Mouse (Mus musculus) cerebellum, adult 8-10 months (tissue): ENCODE data around the gene Adamts6.
A peak's percentile ranks its signal among the peaks of the same experiment; 100 is the strongest.

ENCODE experiments used
- DNase-seq: peaks from one replicate; pipeline ENCODE4 v3.0.0; 2022

Gene Adamts6

GRCm38 (mm10) chr13:104476285-104476956 is 188.8 kb downstream of the Adamts6 start:
- DNase-seq: no peak

DNA sequence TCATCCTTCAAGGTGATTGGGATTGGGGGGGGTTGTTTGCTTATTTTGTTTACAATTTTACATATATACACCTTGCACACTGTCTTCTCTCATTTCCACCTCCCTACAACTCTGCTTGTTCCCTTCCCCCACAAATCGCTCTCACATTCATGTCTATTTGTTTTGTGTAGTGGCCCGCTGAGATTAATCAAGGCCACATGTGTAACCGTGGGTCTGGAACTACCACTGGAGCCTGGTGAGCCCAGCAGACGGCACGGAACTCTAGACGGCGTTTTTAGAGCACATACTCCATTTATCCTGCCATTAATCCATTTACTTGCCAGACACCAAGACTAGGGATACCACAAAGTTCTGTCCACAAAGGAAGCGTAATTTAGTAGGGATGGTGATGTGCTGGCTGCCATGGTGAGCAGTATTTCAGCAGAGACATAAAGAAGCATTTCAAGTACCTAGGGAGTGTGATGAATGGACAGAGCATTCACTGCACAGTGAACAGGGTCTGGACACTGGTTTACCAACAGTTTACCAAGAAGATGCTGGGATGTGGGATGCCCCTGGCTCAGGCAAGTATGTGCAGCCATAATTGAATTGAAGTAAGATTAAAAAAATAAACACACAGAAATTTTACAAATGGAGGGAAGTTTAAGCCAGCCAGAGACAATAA is 194.9 kb downstream of the Adamts6 start:
- no peak for DNase-seq

DNA sequence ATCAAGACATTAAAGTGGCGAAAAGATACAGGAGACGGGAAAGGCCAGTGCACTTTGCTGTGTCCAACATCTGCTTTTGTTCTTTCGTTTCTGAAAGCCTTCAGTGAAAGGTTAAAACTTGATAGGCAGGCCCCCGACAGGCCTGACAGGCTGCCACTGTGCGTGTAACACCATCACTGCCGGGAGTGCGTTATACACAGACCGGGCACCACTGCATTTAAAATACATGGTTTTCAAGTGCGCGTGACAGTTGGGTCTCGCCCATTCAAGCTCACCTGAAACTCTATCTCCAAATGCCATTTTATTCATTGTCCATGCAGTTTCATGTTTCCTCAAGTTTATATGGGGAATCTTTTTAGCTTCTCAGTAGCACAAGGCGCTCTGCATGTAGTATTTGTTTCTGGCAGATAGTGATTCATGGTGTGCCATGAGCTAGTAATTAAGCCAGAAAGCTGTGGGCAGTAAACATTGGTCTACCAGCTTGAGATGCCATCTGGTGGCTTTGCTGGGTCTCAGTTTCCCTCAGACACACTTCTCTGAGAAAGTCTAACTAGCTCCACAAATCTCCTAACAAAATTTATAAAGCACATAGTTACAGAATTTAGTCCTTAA is 195.6 kb downstream of the Adamts6 start:
- DNase-seq: no peak

- no peak for DNase-seq
Observed at GRCm38 (mm10) chr13:104491046-104491811, 203.6 kb downstream of the Adamts6 start.

DNA sequence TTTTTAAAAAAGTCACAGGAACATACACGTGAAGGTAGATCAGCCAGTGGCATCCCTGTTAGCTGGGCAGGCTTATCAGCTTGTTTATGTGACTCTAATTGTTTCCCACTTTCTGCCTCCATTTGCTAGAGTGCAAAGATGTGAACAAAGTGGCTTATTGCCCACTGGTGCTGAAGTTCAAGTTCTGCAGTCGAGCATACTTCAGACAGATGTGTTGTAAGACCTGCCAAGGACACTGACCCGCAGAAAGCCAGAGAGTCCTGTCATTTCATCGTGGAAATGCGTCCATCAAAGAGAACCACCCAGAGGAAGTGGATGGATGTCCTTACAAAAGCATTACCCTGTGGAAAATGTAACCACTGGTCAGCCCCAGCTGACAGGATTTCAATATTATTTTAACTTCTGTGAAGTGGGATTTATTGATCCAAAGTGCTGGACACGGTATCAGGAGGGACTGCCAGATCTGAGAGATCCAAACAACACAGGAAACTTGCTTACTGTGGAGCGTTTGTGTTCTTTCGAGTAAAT is 205.9 kb downstream of the Adamts6 start:
- DNase-seq: no peak

- no peak for DNase-seq
Observed at GRCm38 (mm10) chr13:104494200-104494873, 206.7 kb downstream of the Adamts6 start.

DNA sequence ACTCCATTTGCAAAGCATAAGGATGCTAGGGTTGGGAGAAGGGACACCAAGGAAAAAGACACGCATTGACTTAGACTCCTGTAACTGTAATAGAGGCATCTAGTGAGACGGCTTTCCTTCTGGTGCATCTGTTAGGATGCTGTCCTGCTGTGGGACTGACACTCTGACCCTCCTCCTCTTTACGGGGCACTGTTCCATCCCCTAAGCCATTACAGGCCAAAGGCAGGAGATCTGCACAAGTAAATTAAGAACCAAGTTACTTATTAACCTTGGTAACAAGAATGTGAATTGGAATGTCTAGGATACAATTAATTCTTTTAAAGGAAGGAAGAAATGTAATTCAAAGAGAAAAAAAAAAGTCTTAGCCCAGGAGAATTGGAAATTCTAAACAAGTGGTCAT is 210.0 kb downstream of the Adamts6 start:
- DNase-seq: no peak

DNA sequence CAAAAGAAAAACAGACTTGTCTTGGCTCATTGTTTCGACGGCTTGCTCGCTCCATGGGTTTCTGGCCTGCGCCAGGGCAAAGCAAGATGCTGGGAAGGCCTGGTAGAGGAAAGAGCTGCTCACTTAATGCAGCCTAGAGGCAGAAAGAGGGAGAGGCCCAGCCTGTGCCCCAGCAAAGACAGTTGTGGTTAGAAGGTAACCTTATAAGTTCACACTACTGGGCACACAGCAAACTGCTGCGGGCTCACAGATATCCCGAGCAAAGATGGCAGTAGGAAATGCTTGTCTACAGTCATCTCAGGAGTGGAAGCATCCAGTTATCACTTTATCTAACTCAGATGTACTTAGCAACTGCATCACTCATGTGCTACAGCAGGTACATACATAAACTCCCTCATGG is 211.0 kb downstream of the Adamts6 start:
- no peak for DNase-seq

- DNase-seq: no peak
Observed at GRCm38 (mm10) chr13:104499116-104500040, 211.7 kb downstream of the Adamts6 start.

GRCm38 (mm10) chr13:104502406-104502805 is 214.8 kb downstream of the Adamts6 start:
- no peak for DNase-seq

DNA sequence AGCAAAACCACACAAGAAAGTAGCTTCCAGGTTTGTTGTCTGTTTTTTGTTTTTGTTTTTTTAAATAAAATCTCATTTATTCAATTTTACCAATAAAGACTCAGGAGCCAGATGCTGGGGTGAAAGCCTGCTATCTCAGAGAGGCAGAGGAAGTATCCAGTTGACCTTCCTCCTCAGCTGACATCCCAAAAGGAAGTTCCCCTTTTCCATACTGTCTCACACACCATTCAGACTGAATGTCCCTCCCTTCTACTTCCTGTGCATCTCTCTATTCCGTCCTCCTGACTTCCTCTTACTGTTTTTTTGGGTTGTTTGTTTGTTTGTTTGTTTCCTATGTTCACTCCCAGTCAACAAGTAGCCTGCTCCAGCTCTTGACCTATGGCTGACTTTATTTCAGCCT is 216.4 kb downstream of the Adamts6 start:
- no peak for DNase-seq

DNA sequence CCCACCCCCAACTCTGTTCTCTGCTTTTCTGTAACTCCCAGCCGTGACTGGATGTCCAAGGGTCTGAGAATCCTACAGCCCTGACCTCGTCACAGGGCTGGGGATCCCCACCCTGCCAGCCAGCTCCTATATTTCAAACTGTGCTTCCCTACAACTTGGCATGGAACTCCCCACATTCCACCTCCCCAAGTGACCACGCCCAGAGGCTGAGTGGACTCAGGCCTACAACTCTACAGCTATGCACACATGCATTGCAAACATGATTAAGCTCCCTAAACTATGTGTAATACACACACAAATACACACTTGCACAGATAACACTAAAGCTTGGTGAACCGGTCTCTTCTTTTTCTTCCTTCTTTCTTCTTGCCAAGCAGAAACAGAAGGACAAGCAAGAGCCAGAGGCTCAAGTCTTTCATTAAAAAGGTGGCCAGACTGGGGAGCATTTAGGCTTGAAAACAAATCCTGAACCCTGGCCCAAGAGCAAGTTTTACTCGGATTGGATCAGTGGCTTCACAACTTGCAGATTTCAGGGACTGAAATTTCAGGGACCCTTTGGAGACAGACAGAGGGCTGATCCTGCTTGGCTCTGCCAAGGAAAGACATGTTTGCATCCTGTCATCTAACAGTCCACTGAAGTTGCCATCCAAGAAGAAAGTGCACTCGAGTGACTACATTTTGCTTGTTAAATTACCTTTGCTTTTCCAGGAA is 218.7 kb downstream of the Adamts6 start:
- DNase-seq: no peak

DNA sequence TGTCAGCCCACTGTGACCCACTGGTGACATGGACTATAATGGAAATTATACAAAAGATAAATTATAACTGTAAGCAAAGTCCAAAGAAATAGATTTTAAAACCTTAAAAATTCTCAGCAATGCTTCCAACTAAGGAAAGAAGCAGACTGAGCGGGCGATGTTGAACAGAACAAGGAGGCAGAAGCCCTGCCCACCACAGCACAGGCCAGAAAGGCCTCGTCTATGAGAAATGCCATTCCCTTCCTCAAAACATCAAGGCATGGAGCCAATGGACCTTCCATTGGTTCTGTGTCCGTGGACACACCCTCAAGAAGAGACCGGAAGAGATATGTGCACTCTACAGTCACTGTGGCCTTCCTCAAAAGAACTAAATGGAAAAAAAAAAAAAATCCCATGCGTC is 220.0 kb downstream of the Adamts6 start:
- DNase-seq: no peak

DNA sequence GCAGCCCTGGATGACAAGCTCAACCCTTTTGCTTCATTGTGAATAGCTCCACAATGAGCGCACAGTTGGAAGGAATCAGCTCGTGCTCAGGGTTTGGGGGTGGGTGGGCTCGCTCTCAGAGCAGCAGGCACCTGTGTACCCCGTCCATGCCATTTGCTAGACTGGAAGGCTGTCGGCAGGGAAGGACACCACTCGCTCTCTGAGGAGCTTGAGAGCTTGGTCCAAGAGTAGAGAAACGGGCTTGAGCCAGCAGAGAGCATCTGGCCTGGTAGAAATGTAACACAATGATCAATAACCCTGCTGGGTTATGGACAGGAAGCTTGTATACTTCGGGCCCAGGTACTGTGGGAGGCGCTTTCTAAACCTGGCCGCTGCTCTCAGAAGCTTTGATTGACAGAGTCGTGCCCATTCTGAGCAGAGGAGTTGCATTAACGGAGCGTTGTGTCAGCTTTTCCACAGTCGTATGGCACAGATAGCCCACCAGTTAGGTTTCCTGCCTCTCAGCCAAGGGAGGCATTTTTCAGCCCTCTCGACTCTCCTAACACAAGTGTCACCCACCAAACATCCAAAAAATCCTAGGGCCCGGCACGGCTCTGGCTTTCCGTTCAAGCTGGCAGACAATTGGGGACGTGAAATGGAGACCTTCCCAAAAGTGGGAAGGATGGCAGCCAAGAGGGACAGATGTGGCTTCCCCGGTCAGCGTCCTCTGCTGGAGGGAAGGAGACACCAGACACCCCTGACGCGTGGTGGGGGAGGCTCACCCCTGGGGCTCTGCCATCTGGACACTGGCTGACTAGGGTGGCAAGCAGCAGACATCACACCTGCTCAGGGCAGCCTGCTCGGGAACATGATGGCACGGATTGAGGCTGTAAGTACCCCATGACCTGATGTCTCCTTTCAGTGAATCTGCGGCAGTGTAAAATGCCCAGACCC is 222.2 kb downstream of the Adamts6 start:
- DNase-seq: peak; percentile 48

DNA sequence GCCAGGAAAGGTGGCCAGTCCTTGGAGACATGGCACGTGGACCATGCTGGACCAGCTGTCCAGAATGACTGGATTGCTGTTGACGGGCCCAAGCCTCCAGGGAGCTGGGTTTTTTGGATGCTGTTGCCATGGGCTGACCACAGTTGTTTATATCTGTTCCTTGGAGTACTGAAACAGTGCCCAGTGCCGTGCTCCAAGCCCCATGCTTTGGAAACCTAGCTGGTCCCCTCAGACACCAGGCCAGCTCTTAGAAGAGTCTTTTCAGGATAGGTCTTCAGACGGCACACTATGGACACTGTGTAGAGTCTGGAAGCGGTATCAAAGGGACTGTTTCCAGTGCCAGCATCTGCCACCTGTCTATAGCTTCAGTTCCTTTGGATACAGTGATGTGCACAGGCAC is 223.1 kb downstream of the Adamts6 start:
- no peak for DNase-seq

DNA sequence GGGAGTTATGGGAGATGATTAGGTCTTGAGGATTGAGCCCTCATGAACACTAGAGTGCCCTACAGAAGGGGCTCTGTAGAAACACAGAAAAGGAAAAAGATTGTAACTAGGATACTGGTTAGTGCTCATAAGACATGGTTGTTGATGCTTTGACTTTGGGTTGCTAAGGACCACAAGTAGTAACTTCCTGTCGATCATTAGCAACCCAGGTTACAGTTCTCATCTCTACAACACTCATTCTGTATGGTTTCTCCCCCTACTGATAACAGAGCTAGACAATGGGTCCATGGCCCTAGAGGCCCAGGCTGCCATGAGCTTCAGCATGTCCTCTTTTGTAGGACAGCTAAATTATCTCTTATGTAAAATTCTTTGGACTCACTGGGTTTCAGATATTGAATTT is 227.4 kb downstream of the Adamts6 start:
- no peak for DNase-seq

DNA sequence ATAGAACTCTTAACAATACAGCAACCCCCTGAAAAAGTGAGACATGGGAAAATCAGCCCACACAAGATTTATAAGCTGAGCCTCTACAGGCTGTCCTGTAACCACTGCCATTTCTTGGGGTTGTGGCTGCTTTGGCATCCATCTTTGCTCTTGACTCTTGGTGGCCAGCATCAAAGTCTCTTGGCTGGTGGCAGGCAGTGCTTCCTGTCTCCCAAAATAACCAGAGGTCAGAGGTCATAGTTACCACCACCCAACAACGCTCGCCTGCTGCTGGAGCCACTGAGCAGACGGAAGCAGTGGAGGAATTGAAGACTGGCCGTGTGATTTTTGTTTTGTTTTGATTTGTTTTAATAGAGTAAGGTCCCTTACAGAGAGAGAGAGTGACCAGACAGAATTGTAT is 228.5 kb downstream of the Adamts6 start:
- no peak for DNase-seq

GRCm38 (mm10) chr13:104516766-104517364 is 229.2 kb downstream of the Adamts6 start:
- DNase-seq: no peak

DNA sequence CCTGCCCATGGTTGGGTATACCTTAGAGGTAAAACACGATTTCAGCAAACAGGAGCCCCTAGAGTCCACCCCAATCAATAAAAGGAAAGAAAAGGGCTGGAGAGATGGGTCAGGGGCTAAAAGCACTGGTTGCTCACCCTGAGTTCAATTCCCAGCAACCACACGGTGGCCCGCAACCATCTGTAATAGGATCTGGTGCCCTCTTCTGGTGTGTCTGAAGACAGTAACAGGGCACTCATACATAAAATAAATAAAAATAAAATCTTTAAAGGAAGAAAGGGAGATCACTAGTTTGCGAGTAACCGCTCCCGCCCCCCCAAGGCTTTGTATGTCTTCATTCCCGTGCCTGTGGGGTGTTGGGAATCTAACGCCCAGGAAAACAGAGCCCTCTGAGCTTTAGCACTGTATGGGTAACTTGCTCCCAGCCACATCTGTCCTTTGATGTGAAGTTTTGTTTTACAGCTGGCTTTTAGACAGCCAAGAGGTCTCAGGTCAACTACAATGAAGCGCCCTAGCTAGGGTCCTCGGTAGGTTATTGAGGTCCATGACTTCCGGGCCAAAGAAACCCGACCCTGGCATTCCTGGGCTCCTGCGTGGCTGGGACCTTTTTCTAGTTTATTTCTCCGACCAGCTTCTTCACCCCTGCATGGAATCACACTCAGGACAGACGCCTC is 230.1 kb downstream of the Adamts6 start:
- no peak for DNase-seq
